Mouse (Mus musculus): ENCODE data around the gene Ccdc162. TPM values are rescaled to one million over a fixed set of nuclear protein-coding genes. Genes with fewer than 3 reads are reported as not detected.
A peak's percentile ranks its signal among the peaks of the same experiment; 100 is the strongest.
"Not testable (repeated sequence)": the region's sequence is repeated elsewhere in the genome, so short reads cannot be mapped to it uniquely, and the experiment has no call there.

Ccdc162 gene
- polyA plus RNA-seq, 2 experiments from 2014 or later: 1.5 to 1.6 TPM

GRCm38 (mm10) chr10:41697040-41697439, 19.4 kb downstream of the Ccdc162 start:
- no peak for ATAC-seq

- no peak for ATAC-seq
These were observed 25.5 kb downstream of the Ccdc162 start for GRCm38 (mm10) chr10:41690978-41691377.

GRCm38 (mm10) chr10:41689941-41690887, 26.2 kb downstream of the Ccdc162 start:
- ATAC-seq: peak; percentile 90

GRCm38 (mm10) chr10:41684548-41684996, 31.9 kb downstream of the Ccdc162 start:
- ATAC-seq: no peak

GRCm38 (mm10) chr10:41682546-41683393, 33.7 kb downstream of the Ccdc162 start:
- ATAC-seq: peak; percentile 90

GRCm38 (mm10) chr10:41678746-41679360, 37.6 kb downstream of the Ccdc162 start:
- peak; percentile 52 for ATAC-seq

GRCm38 (mm10) chr10:41677396-41677795, 39.0 kb downstream of the Ccdc162 start:
- ATAC-seq: no peak

- no peak for ATAC-seq
These were observed 39.8 kb downstream of the Ccdc162 start for GRCm38 (mm10) chr10:41676661-41677061.

- ATAC-seq: no peak
These were observed 40.4 kb downstream of the Ccdc162 start for GRCm38 (mm10) chr10:41675842-41676571.

GRCm38 (mm10) chr10:41675243-41675642, 41.2 kb downstream of the Ccdc162 start:
- ATAC-seq: no peak

- ATAC-seq: no peak
These were observed 42.1 kb downstream of the Ccdc162 start for GRCm38 (mm10) chr10:41674362-41674761.

GRCm38 (mm10) chr10:41670196-41670595, 46.2 kb downstream of the Ccdc162 start:
- no peak for ATAC-seq

- no peak for ATAC-seq
These were observed 50.9 kb downstream of the Ccdc162 start for GRCm38 (mm10) chr10:41665498-41665897.

GRCm38 (mm10) chr10:41659671-41660070, 56.8 kb downstream of the Ccdc162 start:
- ATAC-seq: not testable (repeated sequence)

GRCm38 (mm10) chr10:41655684-41656083, 60.8 kb downstream of the Ccdc162 start:
- not testable (repeated sequence) for ATAC-seq

- no peak for ATAC-seq
These were observed 63.4 kb downstream of the Ccdc162 start for GRCm38 (mm10) chr10:41652988-41653387.

- ATAC-seq: no peak
These were observed 64.2 kb downstream of the Ccdc162 start for GRCm38 (mm10) chr10:41652094-41652775.

GRCm38 (mm10) chr10:41651532-41651931, 64.9 kb downstream of the Ccdc162 start:
- ATAC-seq: no peak

- no peak for ATAC-seq
These were observed 67.2 kb downstream of the Ccdc162 start for GRCm38 (mm10) chr10:41649186-41649585.

- peak; percentile 54 for ATAC-seq
These were observed 77.7 kb downstream of the Ccdc162 start for GRCm38 (mm10) chr10:41638776-41639175.
